11 mouse cellular contexts compared by ENCODE assay signal in the genomic region with DNA sequence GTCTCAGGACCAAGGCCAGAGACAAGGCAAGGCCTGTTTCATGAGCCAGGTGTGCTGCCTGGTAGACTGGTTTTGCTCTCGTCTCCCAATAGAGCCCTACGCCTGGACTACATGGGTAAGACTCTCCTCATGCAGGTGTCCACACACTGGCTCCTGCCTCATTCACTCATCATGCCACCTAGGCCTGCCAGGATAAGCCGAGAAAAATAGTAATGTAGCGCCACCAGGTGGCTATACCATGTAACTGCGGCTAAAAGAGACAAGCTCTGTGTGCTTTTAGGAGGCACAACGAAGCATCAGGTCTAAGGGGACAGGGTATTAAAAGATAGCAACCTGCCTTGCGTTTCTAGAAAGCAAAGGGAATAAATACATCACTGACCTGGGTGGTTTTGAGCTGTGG. TPM values are rescaled to one million over a fixed set of nuclear protein-coding genes. Genes with fewer than 3 reads are reported as not detected.
A peak's percentile ranks its signal among the peaks of the same experiment; 100 is the strongest.
DNase-seq lines count a peak whose midpoint lies in the region; ATAC-seq and TF ChIP-seq lines count a peak whose summit lies in the region.
"Had no signal": no experiment of that assay in that cellular context is flagged by ENCODE, and none has a peak within 500 bp of the region (broad histone marks: within the 10 kb centered on the region; RNA-seq: fewer than 3 reads in every experiment).

No protein-coding gene starts in this region.

- H3K36me3 ChIP-seq in heart, embryonic 12.5 days: no peaks in the 10 kb centered on the region
- no peaks in the 10 kb centered on the region for H3K36me3 ChIP-seq in heart, embryonic 11.5 days (ENCODE audit: control insufficient read depth, insufficient read depth, low read length)
- H3K36me3 ChIP-seq in C2C12 (ENCODE audit: control insufficient read depth, insufficient read depth): no peaks in the 10 kb centered on the region
- H3K36me3 ChIP-seq in lung, postnatal 0 days (ENCODE audit: insufficient read depth, low read length): no peaks in the 10 kb centered on the region
- H3K36me3 ChIP-seq: liver, embryonic 15.5 days had no signal

- WGBS in heart, embryonic 12.5 days: 20% methylated on average over 7 of the region's 7 CpGs
- WGBS in heart, embryonic 11.5 days (ENCODE audit: insufficient replicate concordance): 19% methylated on average over 7 of the region's 7 CpGs
- WGBS in lung, postnatal 0 days: 19% methylated on average over 7 of the region's 7 CpGs

- H3K79me3 ChIP-seq in C2C12 (ENCODE audit: low read depth): no peaks in the 10 kb centered on the region

- TF ChIP-seq CTCF in C2C12 (IDR thresholded peaks at IDR 0.05; ENCODE audit: control insufficient read depth, insufficient read depth, insufficient read length): peak; percentile 61
- peak; percentile 89 for TF ChIP-seq CTCF in cortical plate, adult 2 months (IDR thresholded peaks at IDR 0.05; ENCODE audit: extremely low read depth, insufficient read depth, low read length)
- peak; percentile 89 for TF ChIP-seq CTCF in lung, postnatal 0 days (IDR thresholded peaks at IDR 0.05)

- H3K27ac ChIP-seq in heart, embryonic 12.5 days (ENCODE audit: poor library complexity, severe bottlenecking): no peak overlapping the region
- H3K27ac ChIP-seq in heart, embryonic 11.5 days (ENCODE audit: low read depth, low read length): no peak overlapping the region
- no peak overlapping the region for H3K27ac ChIP-seq in cortical plate, adult 2 months (ENCODE audit: insufficient read depth, low read length)
- H3K27ac ChIP-seq in lung, postnatal 0 days (ENCODE audit: low read length): no peak overlapping the region
- H3K27ac ChIP-seq: liver, embryonic 15.5 days had no signal

- peak; percentile 73 for DNase-seq in adipocyte (ENCODE audit: low spot score)
- DNase-seq in kidney, postnatal 10 days: peak; percentile 64
- DNase-seq in lung, postnatal 0 days (ENCODE audit: low spot score): peak; percentile 66
- DNase-seq in telencephalon, adult 2 months (ENCODE audit: low read depth, low spot score): peak; percentile 23

- H3K4me2 ChIP-seq in heart, embryonic 12.5 days: no peak overlapping the region
- H3K4me2 ChIP-seq in heart, embryonic 11.5 days: no peak overlapping the region
- H3K4me2 ChIP-seq in lung, postnatal 0 days (replicated peaks; ENCODE audit: low read depth, low read length): no peak overlapping the region
- H3K4me2 ChIP-seq: liver, embryonic 15.5 days had no signal

- no peak for TF ChIP-seq EP300 in lung, postnatal 0 days (IDR thresholded peaks at IDR 0.05)

- H3ac ChIP-seq in C2C12 (ENCODE audit: control insufficient read depth, insufficient read length, low read depth): no peak overlapping the region

- H3K79me2 ChIP-seq in C2C12 (ENCODE audit: control insufficient read depth, insufficient read depth): no peaks in the 10 kb centered on the region

- H3K27me3 ChIP-seq in heart, embryonic 12.5 days (replicated peaks): peaks cover 41% of the 10 kb centered on the region
- H3K27me3 ChIP-seq in heart, embryonic 11.5 days (ENCODE audit: control insufficient read depth, insufficient read depth, low read length): peaks cover 30% of the 10 kb centered on the region
- peaks cover 13% of the 10 kb centered on the region for H3K27me3 ChIP-seq in C2C12 (ENCODE audit: control insufficient read depth, insufficient read depth, insufficient read length)
- no peaks in the 10 kb centered on the region for H3K27me3 ChIP-seq in lung, postnatal 0 days (replicated peaks; ENCODE audit: insufficient read depth, low read length)

- TF ChIP-seq POLR2A in cortical plate, adult 2 months (IDR thresholded peaks at IDR 0.05; ENCODE audit: extremely low read depth, insufficient read depth, low read length): no peak

- H3K4me3 ChIP-seq in heart, embryonic 12.5 days: no peak overlapping the region
- H3K4me3 ChIP-seq in heart, embryonic 11.5 days (ENCODE audit: low read depth, low read length): no peak overlapping the region
- no peak overlapping the region for H3K4me3 ChIP-seq in C2C12 (ENCODE audit: insufficient read depth, poor library complexity, severe bottlenecking)
- H3K4me3 ChIP-seq in cortical plate, adult 2 months (ENCODE audit: insufficient read depth, low read length): no peak overlapping the region
- H3K4me3 ChIP-seq in lung, postnatal 0 days (ENCODE audit: low read depth, low read length): no peak overlapping the region
- H3K4me3 ChIP-seq: liver, embryonic 15.5 days had no signal

- ATAC-seq in heart, embryonic 12.5 days (ENCODE audit: insufficient number of reproducible peaks, low FRiP score): peak; percentile 27; the same call in 1 of the 2 replicates
- no peak for ATAC-seq in heart, embryonic 11.5 days (replicated peaks; ENCODE audit: insufficient number of reproducible peaks, low FRiP score, low TSS enrichment)
- ATAC-seq in lung, postnatal 0 days: peak; percentile 39

- no peak overlapping the region for H3K9ac ChIP-seq in heart, embryonic 12.5 days
- no peak overlapping the region for H3K9ac ChIP-seq in heart, embryonic 11.5 days (ENCODE audit: low read depth, low read length)
- no peak overlapping the region for H3K9ac ChIP-seq in lung, postnatal 0 days (replicated peaks; ENCODE audit: low read depth)
- H3K9ac ChIP-seq: liver, embryonic 15.5 days had no signal

- H3K9me3 ChIP-seq in heart, embryonic 12.5 days (replicated peaks): no peaks in the 10 kb centered on the region
- no peaks in the 10 kb centered on the region for H3K9me3 ChIP-seq in heart, embryonic 11.5 days (replicated peaks; ENCODE audit: control insufficient read depth, low read length)
- no peaks in the 10 kb centered on the region for H3K9me3 ChIP-seq in lung, postnatal 0 days (ENCODE audit: low read length)
- H3K9me3 ChIP-seq: liver, embryonic 15.5 days had no signal

- H3K4me1 ChIP-seq in heart, embryonic 12.5 days (replicated peaks): peaks cover 17% of the 10 kb centered on the region; the same call in 1 of the 2 replicates
- no peaks in the 10 kb centered on the region for H3K4me1 ChIP-seq in heart, embryonic 11.5 days (ENCODE audit: control insufficient read depth, insufficient read depth, low read length)
- H3K4me1 ChIP-seq in cortical plate, adult 2 months (ENCODE audit: control insufficient read depth, insufficient read depth, low read length): no peaks in the 10 kb centered on the region
- no peaks in the 10 kb centered on the region for H3K4me1 ChIP-seq in lung, postnatal 0 days (ENCODE audit: insufficient read depth, low read depth, low read length)

TF ChIP-seq in C2C12, 6 proteins besides CTCF, POLR2A, EP300 and RAD21:
- TF ChIP-seq CEBPB (IDR thresholded peaks at IDR 0.05; ENCODE audit: low read depth) (no peak), MYOD1 (IDR thresholded peaks at IDR 0.05; ENCODE audit: control insufficient read depth, insufficient read length, low read depth) (no peak), MYOG (IDR thresholded peaks at IDR 0.05; ENCODE audit: control insufficient read depth, extremely low read depth, insufficient read length) (no peak), USF1 (IDR thresholded peaks at IDR 0.05; ENCODE audit: low read depth) (no peak), FOSL1 (IDR thresholded peaks at IDR 0.05; ENCODE audit: insufficient read depth, low read length, poor library complexity, severe bottlenecking) (no peak), MAX (IDR thresholded peaks at IDR 0.05) (no peak)

RNA-seq across cellular contexts. Expression of a gene that starts 8.6 kb away (rescaled TPM):
- polyA plus RNA-seq in heart, embryonic 12.5 days (2016; fragmentation: Nextera tagmentation; extraction: Ambion mirVana): 1.3 and 1.4 TPM in 2 replicates
- polyA plus RNA-seq in heart, embryonic 11.5 days (2014; fragmentation: Nextera tagmentation; extraction: Ambion mirVana): 0.64 and 1.7 TPM in 2 replicates
- polyA plus RNA-seq in C2C12 (2012; fragmentation: generic; extraction: Trizol): 2.6 TPM
- 8.4 and 9.1 TPM in 2 replicates for polyA plus RNA-seq in cortical plate, adult 2 months (2012; rRNA removed)
- polyA plus RNA-seq in lung, postnatal 0 days (2015; fragmentation: Nextera tagmentation; extraction: Ambion mirVana): 13.5 and 14.4 TPM in 2 replicates

RNA-seq across cellular contexts. Expression of a gene that starts 8.9 kb away (rescaled TPM):
- 0.06 and 0.65 TPM in 2 replicates for polyA plus RNA-seq in heart, embryonic 12.5 days (2016; fragmentation: Nextera tagmentation; extraction: Ambion mirVana)
- polyA plus RNA-seq in heart, embryonic 11.5 days (2014; fragmentation: Nextera tagmentation; extraction: Ambion mirVana): 0.07 TPM in 1 of 2 replicates, not detected in the other
- polyA plus RNA-seq in C2C12 (2012; fragmentation: generic; extraction: Trizol): not detected
- polyA plus RNA-seq in cortical plate, adult 2 months (2012; rRNA removed): 1.6 and 2.7 TPM in 2 replicates
- polyA plus RNA-seq in lung, postnatal 0 days (2015; fragmentation: Nextera tagmentation; extraction: Ambion mirVana): 3.6 and 4.0 TPM in 2 replicates

RNA-seq across cellular contexts. Expression of a gene that starts 13.3 kb away (rescaled TPM):
- polyA plus RNA-seq in heart, embryonic 12.5 days (2016; fragmentation: Nextera tagmentation; extraction: Ambion mirVana): 0.97 TPM in 1 of 2 replicates, not detected in the other
- polyA plus RNA-seq in heart, embryonic 11.5 days (2014; fragmentation: Nextera tagmentation; extraction: Ambion mirVana): 0.23 and 1.6 TPM in 2 replicates
- polyA plus RNA-seq in C2C12 (2012; fragmentation: generic; extraction: Trizol): 0.04 TPM
- 0.95 and 1.1 TPM in 2 replicates for polyA plus RNA-seq in cortical plate, adult 2 months (2012; rRNA removed)
- polyA plus RNA-seq in lung, postnatal 0 days (2015; fragmentation: Nextera tagmentation; extraction: Ambion mirVana): 0.14 and 0.20 TPM in 2 replicates
- polyA plus RNA-seq: embryonic facial prominence, embryonic 14.5 days had no signal

RNA-seq across cellular contexts. Expression of a gene that starts 26.7 kb away (rescaled TPM):
- polyA plus RNA-seq in heart, embryonic 12.5 days (2016; fragmentation: Nextera tagmentation; extraction: Ambion mirVana): not detected in 2 replicates
- polyA plus RNA-seq in heart, embryonic 11.5 days (2014; fragmentation: Nextera tagmentation; extraction: Ambion mirVana): not detected in 2 replicates
- polyA plus RNA-seq in C2C12 (2012; fragmentation: generic; extraction: Trizol): 0.12 TPM
- not detected in 2 replicates for polyA plus RNA-seq in cortical plate, adult 2 months (2012; rRNA removed)
- polyA plus RNA-seq in lung, postnatal 0 days (2015; fragmentation: Nextera tagmentation; extraction: Ambion mirVana): not detected in 2 replicates
- polyA plus RNA-seq: liver, embryonic 15.5 days; stomach, embryonic 16.5 days had no signal

RNA-seq across cellular contexts. Expression of a gene that starts 36.6 kb away (rescaled TPM):
- polyA plus RNA-seq in heart, embryonic 12.5 days (2016; fragmentation: Nextera tagmentation; extraction: Ambion mirVana): not detected in 2 replicates
- not detected in 2 replicates for polyA plus RNA-seq in heart, embryonic 11.5 days (2014; fragmentation: Nextera tagmentation; extraction: Ambion mirVana)
- not detected for polyA plus RNA-seq in C2C12 (2012; fragmentation: generic; extraction: Trizol)
- polyA plus RNA-seq in cortical plate, adult 2 months (2012; rRNA removed): 0.44 and 0.50 TPM in 2 replicates
- polyA plus RNA-seq in lung, postnatal 0 days (2015; fragmentation: Nextera tagmentation; extraction: Ambion mirVana): not detected in 2 replicates
- polyA plus RNA-seq: embryonic facial prominence, embryonic 14.5 days; liver, embryonic 15.5 days; stomach, embryonic 16.5 days had no signal

Comparison
In these comparisons a context has a peak if more than half of its experiments do, and no peak if none do; other contexts are left out.
1. DNase-seq: peak in every context shown above with its lines; median percentile 73 in adipocyte; 66 in lung, postnatal 0 days; 64 in kidney, postnatal 10 days; 23 in telencephalon, adult 2 months.